Mouse (Mus musculus): Measurements from ENCODE around the gene Acsbg2. TPM values are rescaled to one million over a fixed set of nuclear protein-coding genes. Genes with fewer than 3 reads are reported as not detected.

Gene Acsbg2
- polyA plus RNA-seq, 1 experiment from 2014 or later = not detected

- Histone ChIP-seq H3K4me3 (replicated peaks; ENCODE audit: low read depth, low read length) (no peak overlapping the region), H3K4me1 (ENCODE audit: control insufficient read depth, insufficient read depth, low read length) (no peaks in the 10 kb centered on the region), H3K9ac (replicated peaks; ENCODE audit: low read length) (no peak overlapping the region), H3K4me2 (ENCODE audit: low read length) (no peak overlapping the region), H3K27me3 (ENCODE audit: control insufficient read depth, insufficient read depth, low read length) (no peaks in the 10 kb centered on the region), H3K27ac (replicated peaks; ENCODE audit: low read depth, low read length) (no peak overlapping the region), H3K9me3 (ENCODE audit: control insufficient read depth, low read length) (0 out of 2 replicates have a peak, but pooled peaks cover 4% of the 10 kb centered on the region), H3K36me3 (ENCODE audit: control insufficient read depth, insufficient read depth, low read length) (no peaks in the 10 kb centered on the region)
- DNase-seq (no peak), ATAC-seq (ENCODE audit: low FRiP score, low TSS enrichment) (no peak)
- WGBS = 86% methylated on average over 7 of the region's 7 CpGs
Measured at GRCm38 (mm10) chr17:56866071-56866470, 8.2 kb downstream of the Acsbg2 start.

- no peak for ATAC-seq (ENCODE audit: low FRiP score, low TSS enrichment)
Measured at GRCm38 (mm10) chr17:56861197-56861596, 13.1 kb downstream of the Acsbg2 start.

GRCm38 (mm10) chr17:56858922-56859321 lies 15.3 kb downstream of the Acsbg2 start:
- ATAC-seq (ENCODE audit: low FRiP score, low TSS enrichment) (no peak), DNase-seq (no peak)
- 48% methylated on average over 7 of the region's 7 CpGs for WGBS
- Histone ChIP-seq H3K36me3 (ENCODE audit: control insufficient read depth, insufficient read depth, low read length) (no peaks in the 10 kb centered on the region), H3K4me1 (ENCODE audit: control insufficient read depth, insufficient read depth, low read length) (no peaks in the 10 kb centered on the region), H3K27ac (replicated peaks; ENCODE audit: low read depth, low read length) (no peak overlapping the region), H3K9me3 (ENCODE audit: control insufficient read depth, low read length) (no peaks in the 10 kb centered on the region), H3K9ac (replicated peaks; ENCODE audit: low read length) (no peak overlapping the region), H3K4me2 (ENCODE audit: low read length) (no peak overlapping the region), H3K27me3 (ENCODE audit: control insufficient read depth, insufficient read depth, low read length) (no peaks in the 10 kb centered on the region), H3K4me3 (replicated peaks; ENCODE audit: low read depth, low read length) (no peak overlapping the region)

More at GRCm38 (mm10) chr17:56861197-56861596, 13.1 kb downstream of the Acsbg2 start:
- no peaks in the 10 kb centered on the region for H3K27me3 ChIP-seq (ENCODE audit: control insufficient read depth, insufficient read depth, low read length)
- H3K27ac ChIP-seq (replicated peaks; ENCODE audit: low read depth, low read length) = no peak overlapping the region
- no peak overlapping the region for H3K9ac ChIP-seq (replicated peaks; ENCODE audit: low read length)
- no peak overlapping the region for H3K4me3 ChIP-seq (replicated peaks; ENCODE audit: low read depth, low read length)
- H3K4me2 ChIP-seq (ENCODE audit: low read length) = no peak overlapping the region
- no peaks in the 10 kb centered on the region for H3K36me3 ChIP-seq (ENCODE audit: control insufficient read depth, insufficient read depth, low read length)
- H3K9me3 ChIP-seq (ENCODE audit: control insufficient read depth, low read length) = no peaks in the 10 kb centered on the region
- WGBS = 64% methylated on average over 3 of the region's 3 CpGs
- H3K4me1 ChIP-seq (ENCODE audit: control insufficient read depth, insufficient read depth, low read length) = no peaks in the 10 kb centered on the region
- no peak for DNase-seq

- no peak overlapping the region for H3K9ac ChIP-seq (replicated peaks; ENCODE audit: low read length)
- no peak overlapping the region for H3K4me2 ChIP-seq (ENCODE audit: low read length)
- no peaks in the 10 kb centered on the region for H3K36me3 ChIP-seq (ENCODE audit: control insufficient read depth, insufficient read depth, low read length)
- H3K27ac ChIP-seq (replicated peaks; ENCODE audit: low read depth, low read length) = no peak overlapping the region
- no peak overlapping the region for H3K4me3 ChIP-seq (replicated peaks; ENCODE audit: low read depth, low read length)
- peak; percentile 77 for DNase-seq
- no peaks in the 10 kb centered on the region for H3K4me1 ChIP-seq (ENCODE audit: control insufficient read depth, insufficient read depth, low read length)
- no peaks in the 10 kb centered on the region for H3K27me3 ChIP-seq (ENCODE audit: control insufficient read depth, insufficient read depth, low read length)
- peak; percentile 17; the same call in 1 of the 2 replicates for ATAC-seq (ENCODE audit: low FRiP score, low TSS enrichment)
- H3K9me3 ChIP-seq (ENCODE audit: control insufficient read depth, low read length) = no peaks in the 10 kb centered on the region
- 56% methylated on average over 4 of the region's 4 CpGs for WGBS
Measured at GRCm38 (mm10) chr17:56858216-56858615, 16.0 kb downstream of the Acsbg2 start.

GRCm38 (mm10) chr17:56855421-56855820 lies 18.8 kb downstream of the Acsbg2 start:
- no peak for ATAC-seq (ENCODE audit: low FRiP score, low TSS enrichment)
- no peak for DNase-seq
- H3K27ac ChIP-seq (replicated peaks; ENCODE audit: low read depth, low read length) = no peak overlapping the region
- H3K27me3 ChIP-seq (ENCODE audit: control insufficient read depth, insufficient read depth, low read length) = no peaks in the 10 kb centered on the region
- no peaks in the 10 kb centered on the region for H3K36me3 ChIP-seq (ENCODE audit: control insufficient read depth, insufficient read depth, low read length)
- WGBS = 82% methylated on average over 3 of the region's 3 CpGs
- H3K4me2 ChIP-seq (ENCODE audit: low read length) = no peak overlapping the region
- H3K9ac ChIP-seq (replicated peaks; ENCODE audit: low read length) = no peak overlapping the region
- no peak overlapping the region for H3K4me3 ChIP-seq (replicated peaks; ENCODE audit: low read depth, low read length)
- H3K9me3 ChIP-seq (ENCODE audit: control insufficient read depth, low read length) = no peaks in the 10 kb centered on the region
- H3K4me1 ChIP-seq (ENCODE audit: control insufficient read depth, insufficient read depth, low read length) = no peaks in the 10 kb centered on the region

GRCm38 (mm10) chr17:56851167-56851566 lies 23.1 kb downstream of the Acsbg2 start:
- Histone ChIP-seq H3K9me3 (ENCODE audit: control insufficient read depth, low read length) (no peaks in the 10 kb centered on the region), H3K4me3 (replicated peaks; ENCODE audit: low read depth, low read length) (no peak overlapping the region), H3K27me3 (ENCODE audit: control insufficient read depth, insufficient read depth, low read length) (no peaks in the 10 kb centered on the region), H3K4me2 (ENCODE audit: low read length) (no peak overlapping the region), H3K36me3 (ENCODE audit: control insufficient read depth, insufficient read depth, low read length) (no peaks in the 10 kb centered on the region), H3K9ac (replicated peaks; ENCODE audit: low read length) (no peak overlapping the region), H3K4me1 (ENCODE audit: control insufficient read depth, insufficient read depth, low read length) (no peaks in the 10 kb centered on the region), H3K27ac (replicated peaks; ENCODE audit: low read depth, low read length) (no peak overlapping the region)
- WGBS = 80% methylated on average over 3 of the region's 3 CpGs
- ATAC-seq (ENCODE audit: low FRiP score, low TSS enrichment) = no peak
- no peak for DNase-seq

- no peak overlapping the region for H3K4me2 ChIP-seq (ENCODE audit: low read length)
- DNase-seq (no peak), ATAC-seq (ENCODE audit: low FRiP score, low TSS enrichment) (no peak)
- WGBS = 86% methylated on average over 13 of the region's 13 CpGs
- H3K9ac ChIP-seq (replicated peaks; ENCODE audit: low read length) = no peak overlapping the region
- H3K9me3 ChIP-seq (ENCODE audit: control insufficient read depth, low read length) = no peaks in the 10 kb centered on the region
- no peaks in the 10 kb centered on the region for H3K36me3 ChIP-seq (ENCODE audit: control insufficient read depth, insufficient read depth, low read length)
- no peak overlapping the region for H3K4me3 ChIP-seq (replicated peaks; ENCODE audit: low read depth, low read length)
- no peak overlapping the region for H3K27ac ChIP-seq (replicated peaks; ENCODE audit: low read depth, low read length)
- H3K4me1 ChIP-seq (ENCODE audit: control insufficient read depth, insufficient read depth, low read length) = no peaks in the 10 kb centered on the region
- no peaks in the 10 kb centered on the region for H3K27me3 ChIP-seq (ENCODE audit: control insufficient read depth, insufficient read depth, low read length)
Measured at GRCm38 (mm10) chr17:56849710-56850109, 24.5 kb downstream of the Acsbg2 start.

GRCm38 (mm10) chr17:56848785-56849184 lies 25.5 kb downstream of the Acsbg2 start:
- no peak overlapping the region for H3K4me3 ChIP-seq (replicated peaks; ENCODE audit: low read depth, low read length)
- no peaks in the 10 kb centered on the region for H3K9me3 ChIP-seq (ENCODE audit: control insufficient read depth, low read length)
- no peaks in the 10 kb centered on the region for H3K36me3 ChIP-seq (ENCODE audit: control insufficient read depth, insufficient read depth, low read length)
- H3K27ac ChIP-seq (replicated peaks; ENCODE audit: low read depth, low read length) = no peak overlapping the region
- ATAC-seq (ENCODE audit: low FRiP score, low TSS enrichment) (no peak), DNase-seq (no peak)
- 88% methylated on average over 5 of the region's 5 CpGs for WGBS
- no peak overlapping the region for H3K4me2 ChIP-seq (ENCODE audit: low read length)
- no peaks in the 10 kb centered on the region for H3K27me3 ChIP-seq (ENCODE audit: control insufficient read depth, insufficient read depth, low read length)
- H3K4me1 ChIP-seq (ENCODE audit: control insufficient read depth, insufficient read depth, low read length) = no peaks in the 10 kb centered on the region
- H3K9ac ChIP-seq (replicated peaks; ENCODE audit: low read length) = no peak overlapping the region

- H3K4me2 ChIP-seq (ENCODE audit: low read length) = no peak overlapping the region
- no peaks in the 10 kb centered on the region for H3K27me3 ChIP-seq (ENCODE audit: control insufficient read depth, insufficient read depth, low read length)
- ATAC-seq (ENCODE audit: low FRiP score, low TSS enrichment) (no peak), DNase-seq (no peak)
- no peak overlapping the region for H3K27ac ChIP-seq (replicated peaks; ENCODE audit: low read depth, low read length)
- no peak overlapping the region for H3K9ac ChIP-seq (replicated peaks; ENCODE audit: low read length)
- H3K4me1 ChIP-seq (ENCODE audit: control insufficient read depth, insufficient read depth, low read length) = no peaks in the 10 kb centered on the region
- no peaks in the 10 kb centered on the region for H3K36me3 ChIP-seq (ENCODE audit: control insufficient read depth, insufficient read depth, low read length)
- H3K9me3 ChIP-seq (ENCODE audit: control insufficient read depth, low read length) = no peaks in the 10 kb centered on the region
- H3K4me3 ChIP-seq (replicated peaks; ENCODE audit: low read depth, low read length) = no peak overlapping the region
- 85% methylated on average over 5 of the region's 5 CpGs for WGBS
Measured at GRCm38 (mm10) chr17:56843678-56844077, 30.6 kb downstream of the Acsbg2 start.

Data from midbrain, embryonic 14.5 days (tissue).